Mouse (Mus musculus): ENCODE results near the gene Six5. TPM values are rescaled to one million over a fixed set of nuclear protein-coding genes. Genes with fewer than 3 reads are reported as not detected.

The Six5 gene
- polyA plus RNA-seq, 1 experiment = 6.5 TPM

DNA sequence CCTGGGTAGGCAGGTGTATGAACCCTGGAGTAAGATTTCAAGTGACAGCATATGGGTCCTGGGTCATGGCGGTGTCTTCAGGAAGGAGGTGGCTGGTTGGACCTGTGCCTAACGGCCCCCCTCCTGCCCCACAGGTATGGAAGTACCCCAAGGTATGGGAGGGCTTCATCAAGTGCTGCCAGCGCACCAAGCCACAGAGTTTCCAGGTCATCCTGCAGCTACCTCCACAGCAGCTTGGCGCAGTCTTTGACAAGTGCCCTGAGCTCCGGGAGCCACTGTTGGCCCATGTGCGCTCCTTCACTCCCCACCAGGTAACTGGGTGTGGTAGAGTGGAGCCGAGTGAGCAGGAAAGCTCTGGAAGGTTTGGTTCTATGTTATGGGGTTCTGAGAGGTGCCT is 41.3 kb upstream of the Six5 start:
- no peak for TF ChIP-seq POLR2A (IDR thresholded peaks at IDR 0.05; ENCODE audit: borderline replicate concordance, control insufficient read depth, low read depth, low read length)
- TF ChIP-seq CTCF (IDR thresholded peaks at IDR 0.05; ENCODE audit: control insufficient read depth, insufficient read depth, low read length) = no peak
- WGBS = 92% methylated on average over 7 of the region's 7 CpGs
- no peak overlapping the region for H3K4me3 ChIP-seq (replicated peaks; ENCODE audit: control insufficient read depth, low read depth, low read length)
- no peaks in the 10 kb centered on the region for H3K4me1 ChIP-seq (ENCODE audit: control insufficient read depth, insufficient read depth, low read length)
- no peak overlapping the region for H3K27ac ChIP-seq (ENCODE audit: control insufficient read depth, insufficient read depth, low read depth, low read length, poor library complexity)

DNA sequence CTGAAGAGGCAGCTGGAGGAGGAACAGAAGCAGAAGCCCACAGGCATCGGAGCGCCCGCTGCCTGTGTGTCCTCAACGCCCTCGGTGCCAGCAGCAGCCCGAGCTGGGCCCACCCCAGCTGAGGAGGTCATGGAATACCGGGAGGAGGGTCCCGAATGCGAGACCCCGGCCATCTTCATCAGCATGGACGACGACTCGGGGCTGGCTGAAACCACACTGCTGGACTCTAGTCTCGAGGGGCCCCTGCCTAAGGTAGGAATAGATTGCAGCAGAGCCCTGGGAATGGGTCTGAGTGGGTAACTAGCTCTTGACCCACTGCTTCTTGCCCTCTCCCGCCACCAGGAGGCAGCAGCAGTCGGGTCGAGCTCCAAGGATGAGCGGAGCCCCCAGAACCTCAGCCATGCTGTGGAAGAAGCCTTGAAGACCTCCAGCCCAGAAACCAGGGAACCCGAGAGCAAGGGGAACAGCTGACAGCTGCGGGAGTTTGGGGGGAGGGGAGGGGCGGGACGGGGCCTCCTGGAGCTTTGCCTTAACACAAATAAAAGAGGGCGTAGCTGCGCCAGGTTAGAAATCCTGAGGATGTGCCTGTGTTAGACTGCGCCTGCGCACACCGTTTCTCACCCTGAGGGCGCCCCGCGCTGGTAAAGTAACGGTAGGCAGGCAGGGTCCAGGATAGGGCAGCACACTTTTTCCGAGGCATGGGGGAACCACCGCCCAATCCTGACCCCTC is 40.2 kb upstream of the Six5 start, which contains the start of gene Rsph6a:
Gene Rsph6a, plus strand, starts transcription at position 644 of the 730 bp plus-strand sequence.
- WGBS = 77% methylated on average over 33 of the region's 33 CpGs
- no peaks in the 10 kb centered on the region for H3K4me1 ChIP-seq (ENCODE audit: control insufficient read depth, insufficient read depth, low read length)
- peak; percentile 41 for TF ChIP-seq CTCF (IDR thresholded peaks at IDR 0.05; ENCODE audit: control insufficient read depth, insufficient read depth, low read length)
- TF ChIP-seq POLR2A (IDR thresholded peaks at IDR 0.05; ENCODE audit: borderline replicate concordance, control insufficient read depth, low read depth, low read length) = no peak
- H3K27ac ChIP-seq (ENCODE audit: control insufficient read depth, insufficient read depth, low read depth, low read length, poor library complexity) = no peak within 1 kb of the TSS
- no peak within 1 kb of the TSS for H3K4me3 ChIP-seq (replicated peaks; ENCODE audit: control insufficient read depth, low read depth, low read length)

DNA sequence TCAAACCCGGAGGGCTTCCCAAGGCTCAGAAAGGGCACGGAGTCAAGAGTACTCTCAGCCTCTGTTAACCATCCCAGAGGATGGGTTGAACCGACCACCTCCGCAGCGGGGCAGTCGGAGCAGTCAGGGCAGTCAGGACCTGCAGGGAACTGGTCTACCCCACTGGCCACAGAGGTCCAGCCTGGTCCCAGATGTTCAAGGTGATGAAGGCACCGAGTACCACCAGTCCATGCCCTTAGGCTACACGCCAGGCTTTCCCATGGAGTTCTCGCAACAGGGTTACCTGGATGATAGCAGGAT is 39.7 kb upstream of the Six5 start:
- TF ChIP-seq POLR2A (IDR thresholded peaks at IDR 0.05; ENCODE audit: borderline replicate concordance, control insufficient read depth, low read depth, low read length) (no peak), CTCF (IDR thresholded peaks at IDR 0.05; ENCODE audit: control insufficient read depth, insufficient read depth, low read length) (no peak)
- Histone ChIP-seq H3K27ac (ENCODE audit: control insufficient read depth, insufficient read depth, low read depth, low read length, poor library complexity) (no peak overlapping the region), H3K4me1 (ENCODE audit: control insufficient read depth, insufficient read depth, low read length) (no peaks in the 10 kb centered on the region), H3K4me3 (replicated peaks; ENCODE audit: control insufficient read depth, low read depth, low read length) (no peak overlapping the region)
- WGBS = 85% methylated on average over 9 of the region's 9 CpGs

DNA sequence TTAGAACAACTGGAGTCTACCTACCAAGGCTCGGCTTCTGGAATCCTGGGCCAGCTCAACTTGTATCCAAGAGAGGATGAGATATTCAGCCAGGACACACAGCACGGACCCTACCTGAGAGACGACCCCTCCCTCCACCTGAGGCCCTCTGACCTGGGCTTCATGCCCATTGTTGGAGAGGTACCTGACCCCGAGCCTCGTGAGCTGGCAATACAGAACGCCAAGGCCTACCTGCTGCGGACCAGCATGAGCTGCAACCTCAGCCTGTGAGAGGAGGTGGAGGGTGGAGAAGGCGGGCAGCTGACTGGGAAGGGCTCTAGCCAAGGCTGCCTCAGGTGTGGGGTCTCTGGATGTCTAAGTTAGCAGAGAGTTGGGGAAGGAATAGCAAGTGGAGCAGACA is 39.3 kb upstream of the Six5 start:
- Histone ChIP-seq H3K27ac (ENCODE audit: control insufficient read depth, insufficient read depth, low read depth, low read length, poor library complexity) (no peak overlapping the region), H3K4me1 (ENCODE audit: control insufficient read depth, insufficient read depth, low read length) (no peaks in the 10 kb centered on the region), H3K4me3 (replicated peaks; ENCODE audit: control insufficient read depth, low read depth, low read length) (no peak overlapping the region)
- 90% methylated on average over 8 of the region's 8 CpGs for WGBS
- no peak for TF ChIP-seq POLR2A (IDR thresholded peaks at IDR 0.05; ENCODE audit: borderline replicate concordance, control insufficient read depth, low read depth, low read length)
- TF ChIP-seq CTCF (IDR thresholded peaks at IDR 0.05; ENCODE audit: control insufficient read depth, insufficient read depth, low read length) = no peak

DNA sequence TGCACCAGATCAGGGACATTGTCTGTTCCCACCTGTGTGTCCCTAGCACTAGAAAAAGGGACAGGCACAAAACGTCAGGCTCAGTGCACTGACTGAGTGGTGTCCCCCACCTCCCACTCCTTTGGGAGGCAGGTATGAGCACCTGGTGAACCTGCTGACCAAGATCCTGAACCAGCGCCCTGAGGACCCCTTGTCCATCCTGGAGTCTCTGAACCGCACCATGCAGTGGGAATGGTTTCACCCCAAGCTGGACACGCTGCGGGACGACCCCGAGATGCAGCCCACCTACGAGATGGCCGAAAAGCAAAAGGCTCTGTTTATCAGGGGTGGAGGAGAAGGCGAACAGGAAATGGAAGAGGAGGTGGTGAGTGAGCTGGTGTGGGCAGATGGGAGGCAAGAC is 37.0 kb upstream of the Six5 start:
- WGBS = 54% methylated on average over 10 of the region's 10 CpGs
- TF ChIP-seq CTCF (IDR thresholded peaks at IDR 0.05; ENCODE audit: control insufficient read depth, insufficient read depth, low read length) (no peak), POLR2A (IDR thresholded peaks at IDR 0.05; ENCODE audit: borderline replicate concordance, control insufficient read depth, low read depth, low read length) (no peak)
- no peak overlapping the region for H3K4me3 ChIP-seq (replicated peaks; ENCODE audit: control insufficient read depth, low read depth, low read length)
- no peak overlapping the region for H3K27ac ChIP-seq (ENCODE audit: control insufficient read depth, insufficient read depth, low read depth, low read length, poor library complexity)
- no peaks in the 10 kb centered on the region for H3K4me1 ChIP-seq (ENCODE audit: control insufficient read depth, insufficient read depth, low read length)

DNA sequence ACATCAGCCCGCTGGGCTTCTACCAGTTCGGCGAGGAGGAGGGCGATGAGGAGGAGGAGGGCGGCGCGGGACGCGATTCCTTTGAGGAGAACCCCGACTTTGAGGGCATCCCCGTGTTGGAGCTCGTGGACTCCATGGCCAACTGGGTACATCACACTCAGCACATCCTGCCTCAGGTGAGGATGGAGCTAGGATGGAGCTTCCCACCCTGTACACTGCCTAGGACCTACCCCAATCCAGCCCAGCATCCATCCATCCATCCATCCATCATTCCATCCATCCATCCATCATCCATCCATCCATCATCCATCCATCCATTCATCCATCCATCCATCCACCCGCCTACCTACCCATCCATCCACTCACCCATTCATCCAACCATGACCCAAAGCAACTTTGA is 28.5 kb upstream of the Six5 start:
- Histone ChIP-seq H3K4me1 (ENCODE audit: control insufficient read depth, insufficient read depth, low read length) (no peaks in the 10 kb centered on the region), H3K27ac (ENCODE audit: control insufficient read depth, insufficient read depth, low read depth, low read length, poor library complexity) (no peak overlapping the region), H3K4me3 (replicated peaks; ENCODE audit: control insufficient read depth, low read depth, low read length) (no peak overlapping the region)
- WGBS = 48% methylated on average over 13 of the region's 13 CpGs
- no peak for TF ChIP-seq CTCF (IDR thresholded peaks at IDR 0.05; ENCODE audit: control insufficient read depth, insufficient read depth, low read length)
- TF ChIP-seq POLR2A (IDR thresholded peaks at IDR 0.05; ENCODE audit: borderline replicate concordance, control insufficient read depth, low read depth, low read length) = no peak

DNA sequence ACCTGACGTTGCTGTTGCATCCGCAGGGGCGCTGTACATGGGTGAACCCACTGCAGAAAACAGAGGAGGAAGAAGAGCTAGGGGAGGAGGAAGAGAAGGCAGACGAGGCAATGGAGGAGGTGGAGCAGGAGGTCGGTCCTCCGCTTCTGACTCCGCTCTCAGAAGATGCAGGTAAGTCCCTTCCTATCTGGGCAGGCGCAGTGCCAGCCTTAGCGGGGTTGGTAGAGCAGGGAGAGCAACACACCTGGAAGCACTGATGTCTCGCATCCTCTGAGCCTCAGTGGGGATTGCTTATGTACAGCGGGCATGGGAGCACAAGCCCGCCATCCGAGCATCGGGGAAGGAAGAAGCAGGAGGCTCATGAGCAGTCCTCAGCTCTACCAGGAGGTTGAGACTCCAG is 27.3 kb upstream of the Six5 start:
- 32% methylated on average over 14 of the region's 14 CpGs for WGBS
- TF ChIP-seq POLR2A (IDR thresholded peaks at IDR 0.05; ENCODE audit: borderline replicate concordance, control insufficient read depth, low read depth, low read length) (no peak), CTCF (IDR thresholded peaks at IDR 0.05; ENCODE audit: control insufficient read depth, insufficient read depth, low read length) (no peak)
- Histone ChIP-seq H3K27ac (ENCODE audit: control insufficient read depth, insufficient read depth, low read depth, low read length, poor library complexity) (no peak overlapping the region), H3K4me3 (replicated peaks; ENCODE audit: control insufficient read depth, low read depth, low read length) (no peak overlapping the region), H3K4me1 (ENCODE audit: control insufficient read depth, insufficient read depth, low read length) (no peaks in the 10 kb centered on the region)

DNA sequence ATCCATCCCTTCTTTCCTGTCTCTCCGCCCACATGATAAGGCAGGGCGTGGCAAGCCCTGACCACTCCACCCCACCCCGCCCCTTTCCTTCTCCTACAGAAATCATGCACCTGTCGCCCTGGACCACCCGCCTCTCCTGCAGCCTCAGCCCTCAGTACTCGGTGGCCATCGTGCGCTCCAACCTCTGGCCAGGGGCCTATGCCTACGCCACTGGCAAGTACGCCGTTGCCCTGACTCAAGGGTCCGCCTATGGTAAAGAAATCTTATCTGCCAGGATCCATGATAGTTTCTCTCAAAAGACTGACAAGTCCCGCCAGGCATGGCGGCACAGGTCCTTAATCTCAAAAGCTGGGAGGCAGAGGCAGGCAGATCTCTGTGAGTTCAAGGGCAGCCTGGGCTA is 26.5 kb upstream of the Six5 start:
- no peak overlapping the region for H3K4me3 ChIP-seq (replicated peaks; ENCODE audit: control insufficient read depth, low read depth, low read length)

DNA sequence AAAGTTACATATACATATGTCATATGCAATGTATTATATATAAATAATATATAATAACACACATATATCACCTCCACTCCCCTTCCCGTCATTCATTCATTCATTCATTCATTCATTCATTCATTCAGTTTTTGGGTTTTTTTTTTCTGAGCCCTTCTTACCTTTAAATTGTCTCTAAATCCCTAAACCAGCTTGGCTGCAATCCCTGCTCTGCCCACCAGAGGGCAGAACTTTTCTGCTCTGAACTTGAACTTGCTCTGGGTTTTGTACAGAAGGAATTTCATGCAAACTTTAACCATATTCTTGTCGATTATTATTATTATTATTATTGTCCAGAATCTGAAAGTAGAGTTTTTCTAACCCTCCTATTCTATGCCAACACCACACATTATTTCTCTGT is 25.7 kb upstream of the Six5 start:
- Histone ChIP-seq H3K4me1 (ENCODE audit: control insufficient read depth, insufficient read depth, low read length) (no peaks in the 10 kb centered on the region), H3K27ac (ENCODE audit: control insufficient read depth, insufficient read depth, low read depth, low read length, poor library complexity) (no peak overlapping the region), H3K4me3 (replicated peaks; ENCODE audit: control insufficient read depth, low read depth, low read length) (no peak overlapping the region)
- whole genome bisulfite sequencing = 0% methylated on average over 2 of the region's 2 CpGs
- TF ChIP-seq POLR2A (IDR thresholded peaks at IDR 0.05; ENCODE audit: borderline replicate concordance, control insufficient read depth, low read depth, low read length) (no peak), CTCF (IDR thresholded peaks at IDR 0.05; ENCODE audit: control insufficient read depth, insufficient read depth, low read length) (peak; percentile 74)

More for the DNA sequence above, 26.5 kb upstream of the Six5 start:
- H3K27ac ChIP-seq (ENCODE audit: control insufficient read depth, insufficient read depth, low read depth, low read length, poor library complexity) = no peak overlapping the region
- WGBS = 66% methylated on average over 12 of the region's 14 CpGs
- TF ChIP-seq POLR2A (IDR thresholded peaks at IDR 0.05; ENCODE audit: borderline replicate concordance, control insufficient read depth, low read depth, low read length) (no peak), CTCF (IDR thresholded peaks at IDR 0.05; ENCODE audit: control insufficient read depth, insufficient read depth, low read length) (no peak)
- H3K4me1 ChIP-seq (ENCODE audit: control insufficient read depth, insufficient read depth, low read length) = no peaks in the 10 kb centered on the region

All from bone marrow, adult 2 months (tissue).